Mouse (Mus musculus) forebrain, embryonic 12.5 days (tissue): ENCODE measurements around the gene Gm28048. TPM values are rescaled to one million over a fixed set of nuclear protein-coding genes. Genes with fewer than 3 reads are reported as not detected.

ENCODE experiments used
- ATAC-seq: fragments of 200-750 bp; cut with Nextera tagmentation; 2 replicates; pipeline ENCODE4 v1.8.0; 2017; ENCODE audit warnings: moderate TSS enrichment; ENCODE audit not compliant: low FRiP score
- H3K27ac ChIP-seq: fragments of 300-500 bp; sonication (generic); 2 replicates; pipeline ENCODE4 v1.5.1; 2016; ENCODE audit warnings: mild to moderate bottlenecking
- H3K27me3 ChIP-seq: fragments of 300-500 bp; sonication (generic); 2 replicates; pipeline ENCODE4 v1.6.1; 2016; ENCODE audit warnings: mild to moderate bottlenecking
- H3K36me3 ChIP-seq: fragments of 300-500 bp; sonication (generic); replicated peaks from 2 replicates; pipeline ENCODE4 v1.6.1; 2016; ENCODE audit warnings: mild to moderate bottlenecking
- H3K4me1 ChIP-seq: fragments of 300-500 bp; sonication (generic); 2 replicates; pipeline ENCODE4 v1.6.1; 2016
- H3K4me2 ChIP-seq: fragments of 300-500 bp; sonication (generic); 2 replicates; pipeline ENCODE4 v1.6.1; 2016; ENCODE audit warnings: mild to moderate bottlenecking, moderate library complexity
- H3K4me3 ChIP-seq: fragments of 300-500 bp; sonication (generic); replicated peaks from 2 replicates; pipeline ENCODE4 v1.5.1; 2016; ENCODE audit warnings: mild to moderate bottlenecking
- H3K9ac ChIP-seq: fragments of 300-500 bp; sonication (generic); 2 replicates; pipeline ENCODE4 v1.6.1; 2016; ENCODE audit warnings: mild to moderate bottlenecking
- H3K9me3 ChIP-seq: fragments of 300-500 bp; sonication (generic); 2 replicates; pipeline ENCODE4 v1.6.1; 2016
- WGBS: fragments of 180-500 bp; shearing (Covaris S2); methylation state at CpG from one replicate; pipeline ENCODE4 v1.1.7; 2016; 5-methylcytosine and 5-hydroxymethylcytosine counted together
- polyA plus RNA-seq: library from polyadenylated mRNA; unstranded; fragments of >200 nt; fragmentation: Nextera tagmentation; extraction: Ambion mirVana; gene quantifications from 2 replicates; pipeline ENCODE4 v1.2.1, GENCODE M21; 2016

The Gm28048 gene
- polyA plus RNA-seq, 1 experiment from 2014 or later: 4.7 TPM

- 85% methylated on average over 2 of the region's 2 CpGs for WGBS
- H3K27me3 ChIP-seq: no peaks in the 10 kb centered on the region
- H3K9me3 ChIP-seq: no peaks in the 10 kb centered on the region
- no peak for ATAC-seq
- H3K27ac ChIP-seq: no peak overlapping the region
- H3K9ac ChIP-seq: no peak overlapping the region
- H3K36me3 ChIP-seq: no peaks in the 10 kb centered on the region
- H3K4me1 ChIP-seq: no peaks in the 10 kb centered on the region
- H3K4me2 ChIP-seq: no peak overlapping the region
- H3K4me3 ChIP-seq: no peak overlapping the region
Observed at GRCm38 (mm10) chr11:22787833-22788232, 194.1 kb downstream of the Gm28048 start.

Other genes starting within 250 kb of the Gm28048 start
- 2.6 and 3.5 TPM in 2 replicates for gene B3gnt2, start 121.1 kb downstream of the Gm28048 start, polyA plus RNA-seq
- 4.2 and 5.4 TPM in 2 replicates for gene Zrsr1, start 10.1 kb downstream of the Gm28048 start, polyA plus RNA-seq
- 313 and 317 TPM in 2 replicates for gene Commd1, start 292 bp upstream of the Gm28048 start, polyA plus RNA-seq
- 352 and 361 TPM in 2 replicates for gene Cct4, start 8.4 kb upstream of the Gm28048 start, polyA plus RNA-seq
- gene Fam161a, start 25.4 kb upstream of the Gm28048 start, polyA plus RNA-seq: 2.8 and 3.2 TPM in 2 replicates